Mouse (Mus musculus) testis, adult 2 months (tissue): Measurements from ENCODE around the gene Fat3.

Experiments used
- CTCF ChIP-seq: fragments of 200-500 bp; IDR thresholded peaks from 2 replicates; pipeline ENCODE4 v1.5.1; 2012; ENCODE audit warnings: low read depth, mild to moderate bottlenecking, inconsistent platforms, low read length, moderate library complexity; ENCODE audit not compliant: control insufficient read depth, insufficient read depth, insufficient replicate concordance
- POLR2A ChIP-seq: fragments of 200-500 bp; IDR thresholded peaks from 2 replicates; pipeline ENCODE4 v1.6.1; 2012; ENCODE audit warnings: low read depth, mild to moderate bottlenecking, inconsistent platforms, low read length, moderate library complexity; ENCODE audit not compliant: control insufficient read depth

- no peak for TF ChIP-seq CTCF
- no peak for TF ChIP-seq POLR2A
These were observed 506.3 kb downstream of the Fat3 start for GRCm38 (mm10) chr9:15994762-15995161.
